Mouse (Mus musculus) megakaryocyte, embryonic 14.5 days (primary cell): Measurements from ENCODE around the gene Crxos. TPM values are rescaled to one million over a fixed set of nuclear protein-coding genes. Genes with fewer than 3 reads are reported as not detected.
"Not testable (repeated sequence)": the region's sequence is repeated elsewhere in the genome, so short reads cannot be mapped to it uniquely, and the experiment has no call there.

ENCODE experiments used
- H3K27me3 ChIP-seq: replicated peaks from 2 replicates; pipeline ENCODE3; 2012; ENCODE audit warnings: inconsistent platforms
- H3K36me3 ChIP-seq: replicated peaks from 2 replicates; pipeline ENCODE3; 2012; ENCODE audit warnings: low read length, inconsistent platforms, mixed read lengths
- H3K4me1 ChIP-seq: 2 replicates; pipeline ENCODE4 v1.6.1; 2012; ENCODE audit warnings: inconsistent platforms
- H3K4me3 ChIP-seq: replicated peaks from 2 replicates; pipeline ENCODE3; 2012; ENCODE audit warnings: moderate library complexity, mild to moderate bottlenecking, inconsistent platforms
- H3K9me3 ChIP-seq: 2 replicates; pipeline ENCODE4 v1.6.1; 2012; ENCODE audit warnings: inconsistent platforms
- FLI1 ChIP-seq: IDR thresholded peaks from 2 replicates; pipeline ENCODE4 v1.6.1; 2012; ENCODE audit warnings: low read length, inconsistent platforms, mixed read lengths
- GATA1 ChIP-seq: IDR thresholded peaks from 3 replicates; pipeline ENCODE4 v1.6.1; 2012; ENCODE audit warnings: mixed read lengths, low read length, inconsistent platforms, borderline replicate concordance
- polyA plus RNA-seq: library from polyadenylated mRNA; stranded (reverse); fragments of >175 nt; gene quantifications from 2 replicates; pipeline ENCODE4 v1.2.3, GENCODE M21; 2012; ENCODE audit warnings: low replicate concordance; ENCODE audit not compliant: insufficient read depth

The Crxos gene
- polyA plus RNA-seq, 1 experiment, result not detected

- peaks cover 14% of the 10 kb centered on the region for H3K27me3 ChIP-seq
- H3K4me1 ChIP-seq, result no peaks in the 10 kb centered on the region
Observed at GRCm38 (mm10) chr7:15905861-15906260, 23.4 kb downstream of the Crxos start.

GRCm38 (mm10) chr7:15906602-15907001 lies 24.2 kb downstream of the Crxos start:
- no peaks in the 10 kb centered on the region for H3K4me1 ChIP-seq
- H3K27me3 ChIP-seq, result peaks cover 15% of the 10 kb centered on the region
- no peaks in the 10 kb centered on the region for H3K9me3 ChIP-seq
- H3K4me3 ChIP-seq, result no peak overlapping the region
- TF ChIP-seq FLI1 (no peak), GATA1 (no peak)
- H3K36me3 ChIP-seq, result no peaks in the 10 kb centered on the region

More at GRCm38 (mm10) chr7:15905861-15906260, 23.4 kb downstream of the Crxos start:
- H3K4me3 ChIP-seq, result no peak overlapping the region
- TF ChIP-seq FLI1 (no peak), GATA1 (no peak)
- no peaks in the 10 kb centered on the region for H3K36me3 ChIP-seq
- no peaks in the 10 kb centered on the region for H3K9me3 ChIP-seq

DNA sequence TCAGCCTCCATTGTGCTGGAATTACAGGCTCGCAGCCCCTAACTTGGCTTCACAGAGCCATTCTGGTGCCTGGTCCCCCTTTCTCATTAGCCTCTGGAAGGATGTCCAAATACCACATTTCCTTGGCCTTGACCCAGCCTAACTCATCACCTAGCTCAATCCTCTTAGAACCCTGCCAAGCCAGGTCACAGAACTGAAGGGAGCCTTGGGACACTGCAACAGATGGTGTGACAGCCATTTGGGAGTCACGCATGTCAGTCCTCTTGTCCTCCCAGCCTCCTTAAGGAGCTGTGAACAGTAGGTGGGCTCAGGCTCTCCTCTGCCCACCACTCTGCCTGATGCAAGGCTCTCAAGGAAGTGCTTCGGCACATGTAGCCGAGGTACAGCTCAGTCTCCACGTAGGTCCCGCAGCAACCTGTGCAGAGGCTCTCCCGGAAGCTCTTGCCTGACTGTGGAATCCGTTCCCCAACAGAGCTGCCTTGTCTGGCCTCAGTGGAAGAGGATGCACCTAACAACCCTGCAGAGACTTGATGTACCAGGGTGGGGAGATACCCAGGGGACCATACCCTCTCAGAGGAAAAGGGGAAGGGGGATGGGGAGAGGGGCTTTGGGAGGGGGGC lies 25.7 kb downstream of the Crxos start:
- Histone ChIP-seq H3K4me1 (peaks cover 6% of the 10 kb centered on the region), H3K36me3 (no peaks in the 10 kb centered on the region), H3K4me3 (no peak overlapping the region), H3K27me3 (peaks cover 15% of the 10 kb centered on the region), H3K9me3 (no peaks in the 10 kb centered on the region)
- TF ChIP-seq FLI1 (no peak), GATA1 (no peak)

- peaks cover 2% of the 10 kb centered on the region for H3K36me3 ChIP-seq
- TF ChIP-seq FLI1 (no peak), GATA1 (no peak)
- H3K9me3 ChIP-seq, result no peaks in the 10 kb centered on the region
- H3K4me1 ChIP-seq, result peaks cover 11% of the 10 kb centered on the region
- H3K4me3 ChIP-seq, result no peak overlapping the region
- peaks cover 7% of the 10 kb centered on the region for H3K27me3 ChIP-seq
Observed at GRCm38 (mm10) chr7:15910521-15910920, 28.1 kb downstream of the Crxos start.

- H3K36me3 ChIP-seq, result peaks cover 15% of the 10 kb centered on the region
Observed at GRCm38 (mm10) chr7:15912183-15912582, 29.8 kb downstream of the Crxos start.

DNA sequence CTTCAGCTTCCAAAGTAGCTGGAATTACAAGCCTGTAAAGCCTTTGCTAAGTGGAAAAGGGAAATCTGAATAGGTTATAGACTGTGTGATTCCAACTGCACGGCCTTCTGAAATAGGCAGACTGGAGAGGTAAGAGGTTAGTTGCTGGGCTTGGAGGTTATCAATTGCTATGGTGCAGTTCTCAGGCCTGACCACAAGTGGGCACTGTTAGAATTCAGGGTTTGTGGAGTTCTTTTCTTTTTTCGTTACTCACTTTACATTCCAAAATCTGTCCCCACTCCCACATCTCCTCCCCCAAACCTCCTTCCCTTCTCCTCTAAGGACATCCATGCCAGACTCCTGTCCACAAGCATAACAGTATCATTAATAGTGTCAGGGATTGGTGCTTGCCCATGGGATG lies 31.8 kb downstream of the Crxos start:
- TF ChIP-seq FLI1 (no peak), GATA1 (no peak)
- no peak overlapping the region for H3K4me3 ChIP-seq
- peaks cover 30% of the 10 kb centered on the region for H3K36me3 ChIP-seq
- H3K27me3 ChIP-seq, result peaks cover 2% of the 10 kb centered on the region
- peaks cover 16% of the 10 kb centered on the region for H3K4me1 ChIP-seq
- no peaks in the 10 kb centered on the region for H3K9me3 ChIP-seq

More at GRCm38 (mm10) chr7:15912183-15912582, 29.8 kb downstream of the Crxos start:
- Histone ChIP-seq H3K4me1 (peaks cover 11% of the 10 kb centered on the region), H3K9me3 (no peaks in the 10 kb centered on the region), H3K27me3 (peaks cover 5% of the 10 kb centered on the region), H3K4me3 (no peak overlapping the region)
- TF ChIP-seq FLI1 (no peak), GATA1 (no peak)

GRCm38 (mm10) chr7:15914751-15915150 lies 32.3 kb downstream of the Crxos start:
- Histone ChIP-seq H3K27me3 (peaks cover 2% of the 10 kb centered on the region), H3K4me3 (no peak overlapping the region), H3K4me1 (peaks cover 21% of the 10 kb centered on the region), H3K36me3 (peaks cover 35% of the 10 kb centered on the region), H3K9me3 (no peaks in the 10 kb centered on the region)
- TF ChIP-seq FLI1, result no peak
- TF ChIP-seq GATA1, result no peak

DNA sequence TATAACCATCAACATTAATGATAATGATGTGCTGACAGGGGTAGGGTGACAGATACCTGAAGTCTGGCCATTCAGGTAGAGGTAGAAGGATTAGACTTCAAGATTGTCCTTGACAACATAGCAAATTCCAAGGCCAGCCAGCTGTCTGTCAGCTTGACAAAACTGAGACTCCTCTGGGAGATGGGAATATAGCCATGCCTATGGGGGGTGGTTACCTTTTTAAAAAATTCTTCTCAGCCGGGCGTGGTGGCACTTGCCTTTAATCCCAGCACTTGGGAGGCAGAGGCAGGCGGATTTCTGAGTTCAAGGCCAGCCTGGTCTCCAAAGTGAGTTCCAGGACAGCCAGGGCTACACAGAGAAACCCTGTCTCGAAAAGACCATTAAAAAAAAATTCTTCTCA lies 33.3 kb downstream of the Crxos start:
- peaks cover 30% of the 10 kb centered on the region for H3K4me1 ChIP-seq
- not testable (repeated sequence) for H3K9me3 ChIP-seq, H3K4me3 ChIP-seq, H3K27me3 ChIP-seq
- peaks cover 45% of the 10 kb centered on the region for H3K36me3 ChIP-seq

DNA sequence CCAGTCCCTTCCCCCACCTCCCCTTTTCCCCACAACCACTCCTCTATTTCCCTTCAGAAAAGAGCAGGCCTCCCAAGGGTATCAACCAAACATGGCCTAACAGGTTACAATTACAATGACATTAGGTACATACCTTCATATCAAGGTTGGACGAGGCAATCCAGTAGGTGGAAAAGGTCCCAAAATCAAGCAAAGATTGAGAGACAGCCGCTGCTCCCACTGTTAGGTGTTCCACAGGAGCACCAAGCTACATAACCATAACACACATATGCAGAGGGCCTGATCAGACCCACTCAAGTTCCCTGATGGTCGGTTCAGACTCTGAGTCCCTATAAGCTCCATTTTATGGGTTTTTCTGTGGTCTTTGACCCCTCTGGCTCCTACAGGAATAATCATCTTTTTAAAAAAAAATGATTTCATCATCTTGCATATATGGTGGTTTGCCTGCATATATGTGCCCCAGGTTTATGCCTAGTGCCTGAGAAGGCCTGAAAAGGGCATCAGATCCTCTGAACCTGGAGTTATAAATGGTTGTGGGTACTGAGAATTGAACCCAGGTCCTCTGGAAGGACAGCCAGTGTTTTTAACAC lies 33.8 kb downstream of the Crxos start:
- H3K4me1 ChIP-seq, result peaks cover 35% of the 10 kb centered on the region
- H3K4me3 ChIP-seq, result no peak overlapping the region
- TF ChIP-seq GATA1 (no peak), FLI1 (no peak)
- H3K36me3 ChIP-seq, result peaks cover 49% of the 10 kb centered on the region
- H3K27me3 ChIP-seq, result no peaks in the 10 kb centered on the region
- no peaks in the 10 kb centered on the region for H3K9me3 ChIP-seq

GRCm38 (mm10) chr7:15916996-15917395 lies 34.6 kb downstream of the Crxos start:
- peaks cover 49% of the 10 kb centered on the region for H3K36me3 ChIP-seq
- H3K4me3 ChIP-seq, result no peak overlapping the region
- H3K9me3 ChIP-seq, result no peaks in the 10 kb centered on the region
- no peaks in the 10 kb centered on the region for H3K27me3 ChIP-seq
- peaks cover 42% of the 10 kb centered on the region for H3K4me1 ChIP-seq
- TF ChIP-seq FLI1, result no peak
- TF ChIP-seq GATA1, result no peak
